Mouse (Mus musculus): ENCODE measurements around the gene Ccdc65. TPM values are rescaled to one million over a fixed set of nuclear protein-coding genes. Genes with fewer than 3 reads are reported as not detected.

The Ccdc65 gene
- total RNA-seq, 1 experiment, result 0.76 TPM

DNA sequence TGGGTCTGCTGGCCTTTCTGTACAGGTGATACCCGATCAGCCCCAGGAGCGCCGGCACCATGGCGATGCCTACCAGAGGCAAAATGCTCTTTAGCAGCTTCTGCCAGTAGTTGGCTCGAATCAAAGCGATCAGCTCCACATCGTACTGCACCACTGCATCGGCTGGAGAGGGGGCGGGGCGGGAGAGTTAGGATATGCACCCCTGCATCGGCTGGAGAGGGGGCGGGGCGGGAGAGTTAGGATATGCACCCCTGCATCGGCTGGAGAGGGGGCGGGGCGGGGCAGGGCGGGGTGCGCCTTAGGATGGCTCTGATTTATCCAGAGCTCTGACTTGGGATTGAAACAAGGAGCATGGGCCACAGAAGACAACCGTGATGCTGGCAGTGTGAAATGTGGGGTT lies 16.4 kb downstream of the Ccdc65 start:
- Histone ChIP-seq H3K27ac (ENCODE audit: insufficient read depth, low read depth, low read length, poor library complexity, severe bottlenecking) (no peak overlapping the region), H3K4me3 (ENCODE audit: insufficient read depth in 1 of 2, low read depth in 1 of 2, low read length in 2 of 2, poor library complexity in 1 of 2, severe bottlenecking in 1 of 2) (peak overlapping the region in 1 of 2 experiments; percentile 28; a peak in 2 of 4 replicates), H3K9me3 (ENCODE audit: control insufficient read depth, insufficient read depth, low read depth, low read length) (no peaks in the 10 kb centered on the region), H3K9ac (ENCODE audit: insufficient read depth, low read depth, low read length, poor library complexity, severe bottlenecking) (no peak overlapping the region), H3K36me3 (ENCODE audit: control insufficient read depth, insufficient read depth, low read length, poor library complexity, severe bottlenecking) (no peaks in the 10 kb centered on the region), H3K4me1 (ENCODE audit: control insufficient read depth in 2 of 2, insufficient read depth in 2 of 2, low read length in 2 of 2, poor library complexity in 1 of 2) (peaks cover 4 to 24% of the 10 kb centered on the region in 2 experiments; a peak in 3 of 4 replicates)
- TF ChIP-seq HCFC1 (IDR thresholded peaks at IDR 0.05; ENCODE audit: borderline replicate concordance, insufficient read depth, low read length) (no peak), ZC3H11A (IDR thresholded peaks at IDR 0.05; ENCODE audit: borderline replicate concordance, low read depth, low read length) (no peak), CHD2 (IDR thresholded peaks at IDR 0.05; ENCODE audit: low read depth, low read length) (no peak), MAFK (IDR thresholded peaks at IDR 0.05; ENCODE audit: insufficient read depth, low read depth, low read length) (no peak), ZNF384 (IDR thresholded peaks at IDR 0.05; ENCODE audit: low read depth, low read length) (no peak)
- in situ Hi-C loops (cut with MboI; ENCODE audit: low sequenced_read_pairs in 2 of 2, unreplicated experiment in 2 of 2), result no loop called here
- DNase-seq (ENCODE audit: low read depth, low spot score), result no peak

DNA sequence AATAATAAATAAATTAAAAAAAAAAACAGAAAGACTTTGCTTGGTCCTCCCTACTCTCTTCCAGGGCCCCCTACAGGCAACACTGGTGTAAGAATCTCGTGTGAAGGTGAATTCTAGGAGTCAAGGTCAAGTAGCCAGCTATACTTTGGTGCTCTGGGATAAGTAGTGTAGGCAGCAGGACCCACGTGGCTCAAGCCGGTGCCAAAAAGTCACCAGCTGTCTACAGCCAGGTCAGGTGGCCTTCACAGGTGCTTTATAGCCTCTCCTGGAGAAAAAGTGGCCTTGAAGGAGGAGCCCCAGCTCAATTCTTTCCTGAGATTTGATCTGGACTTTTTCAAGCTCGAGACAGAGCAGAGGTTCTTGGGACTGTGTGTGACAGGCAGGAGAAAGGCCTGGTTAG lies 18.1 kb downstream of the Ccdc65 start:
- H3K27ac ChIP-seq (ENCODE audit: insufficient read depth, low read depth, low read length, poor library complexity, severe bottlenecking), result no peak overlapping the region
- H3K36me3 ChIP-seq (ENCODE audit: control insufficient read depth, insufficient read depth, low read length, poor library complexity, severe bottlenecking), result no peaks in the 10 kb centered on the region
- no peaks in the 10 kb centered on the region for H3K9me3 ChIP-seq (ENCODE audit: control insufficient read depth, insufficient read depth, low read depth, low read length)
- TF ChIP-seq ZNF384 (IDR thresholded peaks at IDR 0.05; ENCODE audit: low read depth, low read length) (no peak), HCFC1 (IDR thresholded peaks at IDR 0.05; ENCODE audit: borderline replicate concordance, insufficient read depth, low read length) (no peak), ZC3H11A (IDR thresholded peaks at IDR 0.05; ENCODE audit: borderline replicate concordance, low read depth, low read length) (no peak), MAFK (IDR thresholded peaks at IDR 0.05; ENCODE audit: insufficient read depth, low read depth, low read length) (no peak), CHD2 (IDR thresholded peaks at IDR 0.05; ENCODE audit: low read depth, low read length) (no peak)
- H3K4me3 ChIP-seq (ENCODE audit: insufficient read depth in 1 of 2, low read depth in 1 of 2, low read length in 2 of 2, poor library complexity in 1 of 2, severe bottlenecking in 1 of 2), result peak overlapping the region in 1 of 2 experiments; percentile 82; a peak in 1 of 4 replicates
- in situ Hi-C loops (cut with MboI; ENCODE audit: low sequenced_read_pairs in 2 of 2, unreplicated experiment in 2 of 2), result no loop called here
- peaks cover 2 to 26% of the 10 kb centered on the region in 2 experiments; a peak in 3 of 4 replicates for H3K4me1 ChIP-seq (ENCODE audit: control insufficient read depth in 2 of 2, insufficient read depth in 2 of 2, low read length in 2 of 2, poor library complexity in 1 of 2)
- peak overlapping the region; percentile 84; the same call in 1 of the 2 replicates for H3K9ac ChIP-seq (ENCODE audit: insufficient read depth, low read depth, low read length, poor library complexity, severe bottlenecking)
- no peak for DNase-seq (ENCODE audit: low read depth, low spot score)

- H3K9me3 ChIP-seq (ENCODE audit: control insufficient read depth, insufficient read depth, low read depth, low read length), result no peaks in the 10 kb centered on the region
- peak overlapping the region; percentile 82 for H3K4me3 ChIP-seq (ENCODE audit: insufficient read depth in 1 of 2, low read depth in 1 of 2, low read length in 2 of 2, poor library complexity in 1 of 2, severe bottlenecking in 1 of 2)
- peak overlapping the region; percentile 84 for H3K9ac ChIP-seq (ENCODE audit: insufficient read depth, low read depth, low read length, poor library complexity, severe bottlenecking)
- no peak for DNase-seq (ENCODE audit: low read depth, low spot score)
- TF ChIP-seq HCFC1 (IDR thresholded peaks at IDR 0.05; ENCODE audit: borderline replicate concordance, insufficient read depth, low read length) (no peak), MAFK (IDR thresholded peaks at IDR 0.05; ENCODE audit: insufficient read depth, low read depth, low read length) (no peak), ZNF384 (IDR thresholded peaks at IDR 0.05; ENCODE audit: low read depth, low read length) (no peak), CHD2 (IDR thresholded peaks at IDR 0.05; ENCODE audit: low read depth, low read length) (no peak), ZC3H11A (IDR thresholded peaks at IDR 0.05; ENCODE audit: borderline replicate concordance, low read depth, low read length) (no peak)
- peak overlapping the region; percentile 12; the same call in 1 of the 2 replicates for H3K27ac ChIP-seq (ENCODE audit: insufficient read depth, low read depth, low read length, poor library complexity, severe bottlenecking)
- in situ Hi-C loops (cut with MboI; ENCODE audit: low sequenced_read_pairs in 2 of 2, unreplicated experiment in 2 of 2), result no loop called here
- H3K4me1 ChIP-seq (ENCODE audit: control insufficient read depth in 2 of 2, insufficient read depth in 2 of 2, low read length in 2 of 2, poor library complexity in 1 of 2), result peaks cover 2 to 24% of the 10 kb centered on the region in 2 experiments; a peak in 3 of 4 replicates
- no peaks in the 10 kb centered on the region for H3K36me3 ChIP-seq (ENCODE audit: control insufficient read depth, insufficient read depth, low read length, poor library complexity, severe bottlenecking)
These were observed 18.7 kb downstream of the Ccdc65 start for GRCm38 (mm10) chr15:98726746-98727145.

DNA sequence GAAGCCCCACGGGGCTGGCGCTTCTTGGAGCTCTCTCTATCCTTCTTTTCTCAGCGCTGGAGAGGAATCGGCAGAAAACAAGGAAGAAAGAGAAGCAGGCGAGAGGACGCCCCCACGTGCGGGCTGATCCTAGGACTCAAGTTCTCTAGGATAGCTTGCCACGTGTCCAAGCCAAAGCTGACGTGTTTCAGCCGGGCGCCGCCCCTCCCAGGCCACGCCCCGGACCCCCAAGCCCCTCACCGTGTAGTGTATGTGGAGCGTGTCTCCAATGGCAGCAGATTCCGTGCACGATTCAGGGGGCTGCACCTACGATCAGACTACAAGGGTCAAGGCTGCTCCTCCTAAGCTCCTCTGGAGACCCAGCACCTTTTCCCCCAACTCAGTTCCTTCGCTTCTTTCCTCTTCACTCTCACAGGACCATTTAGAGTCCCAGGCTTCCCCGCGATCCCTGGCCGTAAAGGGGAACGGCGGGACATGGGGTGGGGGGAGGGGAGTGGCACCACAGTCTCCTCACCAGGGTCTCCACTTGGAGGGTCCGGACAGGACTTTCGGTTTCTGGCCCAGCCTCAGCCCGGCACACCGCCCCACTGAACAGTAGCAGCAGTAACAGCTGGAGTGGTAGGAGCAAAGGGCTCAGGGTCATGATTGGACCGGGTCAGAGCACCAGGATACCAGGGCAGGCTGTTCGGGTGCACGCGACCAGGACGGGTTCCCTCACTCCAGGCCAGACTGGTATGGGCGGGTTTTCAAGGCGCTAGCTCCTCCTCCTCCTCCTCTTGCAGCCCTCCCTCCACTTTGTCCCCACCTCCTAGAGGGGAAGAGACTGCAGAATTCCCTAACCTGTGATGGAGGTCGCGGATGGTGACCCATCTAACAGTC lies 19.7 kb downstream of the Ccdc65 start, which contains the start of gene Fkbp11:
Gene Fkbp11 (minus strand): TSS at position 756 of the 879 bp plus-strand sequence.
- Histone ChIP-seq H3K9me3 (ENCODE audit: control insufficient read depth, insufficient read depth, low read depth, low read length) (no peaks in the 10 kb centered on the region), H3K36me3 (ENCODE audit: control insufficient read depth, insufficient read depth, low read length, poor library complexity, severe bottlenecking) (no peaks in the 10 kb centered on the region), H3K27ac (ENCODE audit: insufficient read depth, low read depth, low read length, poor library complexity, severe bottlenecking) (peak within 1 kb of the TSS; percentile 79), H3K9ac (ENCODE audit: insufficient read depth, low read depth, low read length, poor library complexity, severe bottlenecking) (peak within 1 kb of the TSS; percentile 84), H3K4me3 (ENCODE audit: insufficient read depth in 1 of 2, low read depth in 1 of 2, low read length in 2 of 2, poor library complexity in 1 of 2, severe bottlenecking in 1 of 2) (peak within 1 kb of the TSS; percentile 82), H3K4me1 (ENCODE audit: control insufficient read depth in 2 of 2, insufficient read depth in 2 of 2, low read length in 2 of 2, poor library complexity in 1 of 2) (peaks cover 2 to 27% of the 10 kb centered on the region in 2 experiments; a peak in 3 of 4 replicates)
- no peak for TF ChIP-seq MAFK (IDR thresholded peaks at IDR 0.05; ENCODE audit: insufficient read depth, low read depth, low read length)
- TF ChIP-seq ZNF384 (IDR thresholded peaks at IDR 0.05; ENCODE audit: low read depth, low read length), result no peak
- TF ChIP-seq CHD2 (IDR thresholded peaks at IDR 0.05; ENCODE audit: low read depth, low read length), result no peak
- TF ChIP-seq HCFC1 (IDR thresholded peaks at IDR 0.05; ENCODE audit: borderline replicate concordance, insufficient read depth, low read length), result no peak; the same call in 1 of the 2 replicates
- no peak for TF ChIP-seq ZC3H11A (IDR thresholded peaks at IDR 0.05; ENCODE audit: borderline replicate concordance, low read depth, low read length)
- in situ Hi-C loops (cut with MboI; ENCODE audit: low sequenced_read_pairs in 2 of 2, unreplicated experiment in 2 of 2), result no loop called here
- DNase-seq (ENCODE audit: low read depth, low spot score), result peak; percentile 84
